Mouse (Mus musculus): ENCODE data around the gene Iqca.

Gene Iqca

GRCm38 (mm10) chr1:90153099-90153744 is at the start of gene Iqca:
Iqca (minus strand) TSS chr1:90153401.
- peak; percentile 43 for DNase-seq

DNA sequence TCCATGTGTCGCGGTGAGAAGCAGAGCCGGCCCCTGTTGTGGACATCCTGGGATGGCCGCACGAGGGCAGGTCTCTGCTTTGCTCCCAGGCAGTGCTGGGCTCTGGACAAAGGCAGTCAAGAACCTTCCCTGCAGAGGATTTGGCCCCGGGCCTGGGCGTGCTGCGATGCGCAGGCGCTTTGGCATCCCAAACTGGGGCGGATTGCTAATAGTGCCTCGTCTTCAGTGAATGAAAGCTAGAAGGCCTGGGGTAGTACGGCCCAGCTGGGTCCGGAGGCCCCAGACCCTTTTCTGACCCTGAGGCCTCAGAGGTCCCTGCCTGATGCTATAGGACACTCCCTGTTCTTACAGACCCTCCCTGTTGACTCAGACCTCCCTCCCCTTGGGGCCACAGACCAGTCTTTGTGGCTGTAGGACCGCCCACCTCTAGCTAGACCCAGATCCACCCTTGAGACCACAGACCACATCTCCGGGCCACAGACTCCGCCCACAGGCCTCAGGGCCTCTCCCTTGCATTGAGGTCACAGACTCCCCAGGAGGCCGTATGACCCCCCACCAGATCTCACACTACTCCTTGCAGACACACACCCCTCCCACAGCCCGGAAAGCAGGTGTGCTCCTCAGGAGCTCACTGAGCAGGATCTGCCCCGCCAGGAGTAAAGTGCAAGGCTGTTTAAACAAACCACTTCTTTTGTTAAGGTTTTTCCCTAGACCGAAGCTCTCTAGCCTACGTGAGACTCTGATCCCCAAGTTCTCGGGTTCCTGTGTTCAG is 49.2 kb upstream of the Iqca start:
- no peak for DNase-seq

DNA sequence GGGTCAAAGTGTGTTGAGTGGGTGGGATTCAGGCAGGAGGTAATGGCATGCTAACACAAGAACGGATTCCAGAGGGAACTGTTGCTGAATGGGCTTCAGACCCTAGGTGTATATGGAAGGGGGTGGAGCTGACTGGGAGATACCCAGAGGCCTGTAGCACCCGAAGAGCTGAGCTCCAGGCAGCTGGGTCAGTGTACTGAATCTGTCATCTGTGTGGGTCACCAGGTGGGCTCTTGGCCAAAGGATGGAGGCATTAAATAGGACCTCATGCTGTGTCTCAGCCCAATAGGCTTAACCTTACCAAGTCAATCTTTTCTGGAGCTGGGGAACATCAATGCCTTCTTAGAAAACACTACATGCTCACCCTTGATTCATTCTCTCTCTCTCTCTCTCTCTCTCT is 48.5 kb upstream of the Iqca start:
- DNase-seq, result no peak

- DNase-seq, result no peak
These were observed 48.0 kb upstream of the Iqca start for GRCm38 (mm10) chr1:90201246-90201645.

DNA sequence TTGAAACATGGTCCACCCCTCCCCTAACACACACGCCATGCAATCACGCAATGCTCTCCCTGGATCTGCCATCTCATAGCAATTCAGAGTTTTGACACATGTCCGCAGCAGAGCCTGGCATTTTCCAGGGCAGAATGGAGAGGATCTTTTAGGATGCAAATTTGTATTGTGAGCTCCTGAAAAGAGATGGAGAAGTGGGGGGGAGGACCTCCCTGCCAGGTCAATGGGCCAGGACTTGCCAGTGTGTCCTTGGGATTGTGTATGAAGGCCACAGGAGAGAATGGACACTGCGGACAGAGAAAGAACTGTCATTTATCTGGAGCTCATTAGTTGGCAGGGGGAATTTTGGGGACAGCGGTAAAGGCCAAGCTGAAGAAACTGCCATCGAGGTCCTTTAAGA is 35.8 kb upstream of the Iqca start:
- no peak for DNase-seq

GRCm38 (mm10) chr1:90186874-90187273 is 33.7 kb upstream of the Iqca start:
- no peak for DNase-seq

DNA sequence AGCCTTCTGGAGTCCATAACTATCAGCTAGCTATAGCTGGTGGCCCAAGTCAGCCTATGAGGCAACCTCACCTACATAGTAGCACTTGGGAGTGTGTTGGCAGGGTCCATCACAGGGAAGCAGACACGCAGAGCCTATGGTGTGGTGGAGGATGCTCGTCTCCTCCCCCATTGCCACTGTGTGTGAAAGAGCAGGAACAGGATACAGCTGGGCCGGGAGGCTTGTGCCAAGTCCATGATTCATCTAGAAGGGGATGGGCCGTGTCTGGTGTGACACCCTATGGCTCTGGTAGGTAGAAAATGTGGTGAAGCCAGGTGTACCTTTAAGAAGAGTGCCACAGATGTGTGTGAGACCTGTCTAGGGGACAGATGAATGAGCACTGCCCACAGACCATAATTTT is 33.0 kb upstream of the Iqca start:
- no peak for DNase-seq

GRCm38 (mm10) chr1:90183602-90184001 is 30.4 kb upstream of the Iqca start:
- no peak for DNase-seq

DNA sequence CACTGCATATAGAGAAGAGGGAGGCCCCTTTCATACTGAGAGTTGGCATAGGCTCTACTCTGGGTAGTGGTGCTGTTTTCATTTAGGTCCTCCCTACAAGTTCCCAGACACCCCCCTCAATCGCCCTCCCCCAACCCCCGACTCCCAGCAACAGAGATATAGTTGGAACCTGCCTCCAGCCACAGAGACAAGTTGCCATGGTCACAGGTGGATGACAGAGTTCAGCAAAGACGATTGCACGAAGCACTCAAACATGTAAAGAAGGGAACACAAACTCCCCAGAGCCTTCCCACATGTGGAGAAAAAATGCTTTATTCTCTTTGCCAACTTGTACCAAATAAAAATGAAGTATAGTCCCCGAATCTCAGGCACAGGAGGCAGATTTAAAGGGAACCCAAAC is 29.3 kb upstream of the Iqca start:
- DNase-seq, result no peak

DNA sequence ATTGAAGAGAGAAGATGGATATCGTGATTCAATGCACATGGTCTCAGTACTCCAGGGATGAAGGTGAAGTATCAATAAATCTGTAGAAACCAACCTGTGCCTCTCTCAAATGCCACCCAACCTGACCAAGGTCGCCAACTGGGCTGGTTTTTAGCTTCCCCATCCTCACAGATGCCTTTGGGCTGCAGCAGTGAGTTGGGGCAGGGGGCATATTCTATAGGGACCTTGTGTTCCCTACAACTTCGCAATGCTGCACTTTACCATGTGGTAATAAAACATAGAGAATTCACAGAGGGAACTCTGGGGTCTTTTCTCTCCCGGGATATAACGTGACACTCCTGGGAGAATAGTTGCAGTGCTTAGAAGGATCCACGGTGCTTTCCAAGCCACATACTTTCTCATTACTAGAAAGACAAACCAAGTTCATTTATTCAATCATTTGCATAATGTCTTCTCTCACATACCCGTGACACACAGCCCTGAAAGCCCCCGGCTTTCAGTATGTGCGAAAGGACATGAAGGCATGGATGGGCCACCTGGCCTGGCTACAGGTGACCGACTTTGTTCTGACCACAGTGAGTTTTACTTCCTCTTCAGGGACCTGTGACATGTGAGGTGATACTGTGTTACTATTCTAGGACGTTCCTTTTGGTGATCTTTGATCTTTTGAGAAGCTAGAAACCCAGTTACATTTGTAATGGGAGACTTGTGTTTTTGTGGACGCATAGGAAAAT is 27.9 kb upstream of the Iqca start:
- DNase-seq, result no peak

- DNase-seq, result no peak
These were observed 27.3 kb upstream of the Iqca start for GRCm38 (mm10) chr1:90180479-90180878.

DNA sequence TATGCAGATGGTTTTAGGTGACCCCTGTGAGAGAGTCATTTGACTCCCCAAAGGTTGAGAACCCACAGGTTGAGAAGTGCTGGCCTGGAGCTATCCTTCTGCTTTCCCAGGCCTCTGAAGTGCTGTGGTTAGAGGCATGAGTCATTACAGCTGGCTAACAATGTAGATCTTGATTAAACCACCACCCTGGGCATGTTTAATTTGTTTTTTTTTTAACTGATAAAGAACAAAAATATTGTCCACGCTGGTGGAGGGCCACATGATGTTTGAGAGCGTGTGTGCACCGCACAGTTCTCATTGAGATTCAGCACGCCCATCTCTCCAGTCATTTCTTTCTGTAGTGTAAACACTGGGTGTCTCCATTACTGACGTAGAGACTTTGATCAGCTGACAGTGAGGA is 24.8 kb upstream of the Iqca start:
- DNase-seq, result no peak

GRCm38 (mm10) chr1:90177565-90177964 is 24.4 kb upstream of the Iqca start:
- DNase-seq, result no peak

DNA sequence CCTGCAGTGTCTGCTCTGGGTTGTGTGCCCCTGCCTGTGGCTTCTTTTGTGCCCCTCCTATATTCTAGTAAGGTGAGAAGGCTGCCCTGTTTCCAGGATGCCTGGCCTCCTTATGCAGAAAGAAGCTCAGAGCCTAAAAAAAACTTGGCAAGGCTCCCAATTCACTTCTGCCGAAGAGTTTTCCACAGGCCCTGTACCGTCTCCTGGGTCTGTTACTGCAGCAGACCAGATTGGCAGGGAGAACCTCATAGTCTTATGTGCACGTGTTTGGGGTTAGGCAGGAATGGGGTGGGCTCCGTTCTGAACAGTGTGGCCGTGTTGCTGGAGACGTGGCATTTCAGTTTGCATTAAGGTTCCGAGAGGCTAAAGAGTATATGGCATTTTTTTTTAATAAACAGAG is 23.0 kb upstream of the Iqca start:
- DNase-seq, result no peak

DNA sequence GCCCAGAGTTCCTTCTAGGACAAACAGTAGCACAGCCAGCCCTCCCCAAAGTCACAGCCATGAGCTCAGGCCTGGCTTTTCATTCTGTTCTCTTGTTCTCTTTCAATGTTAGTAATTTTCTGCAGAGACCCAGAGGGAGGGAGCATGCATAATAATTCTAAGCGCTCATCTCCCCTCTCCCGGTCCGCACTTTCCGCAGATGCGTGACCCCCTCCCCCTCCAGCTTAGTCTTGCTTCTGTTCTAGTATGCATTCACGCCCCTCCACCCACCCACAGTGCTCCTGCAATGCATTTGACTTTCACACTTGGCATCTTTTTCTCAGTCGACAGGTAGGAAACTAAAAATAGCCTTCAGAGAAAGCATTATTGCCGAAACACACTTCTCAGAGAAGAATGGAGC is 21.1 kb upstream of the Iqca start:
- DNase-seq, result no peak

GRCm38 (mm10) chr1:90164319-90164718 is 11.1 kb upstream of the Iqca start:
- DNase-seq, result no peak

DNA sequence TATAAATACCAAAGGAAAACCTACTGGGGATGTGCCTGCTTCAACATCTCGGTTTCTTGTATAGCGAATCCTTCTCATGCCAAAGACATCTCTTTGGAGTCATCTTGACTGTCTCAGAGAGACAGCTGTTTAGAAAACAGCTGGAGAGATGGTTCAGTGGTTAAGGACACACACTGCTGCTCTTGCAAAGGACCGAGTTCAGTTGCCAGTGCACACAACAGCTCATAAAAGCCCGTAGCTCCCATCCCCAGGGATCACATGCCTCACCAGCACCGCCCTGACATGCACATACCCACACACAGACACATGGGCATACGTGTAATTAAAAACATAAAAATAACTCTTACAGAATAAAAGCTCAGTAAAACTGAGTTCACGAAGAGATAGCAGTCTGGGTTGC is 10.0 kb upstream of the Iqca start:
- no peak for DNase-seq

- no peak for DNase-seq
These were observed 9.2 kb upstream of the Iqca start for GRCm38 (mm10) chr1:90162379-90162857.

- DNase-seq, result no peak
These were observed 8.4 kb upstream of the Iqca start for GRCm38 (mm10) chr1:90161623-90162022.

DNA sequence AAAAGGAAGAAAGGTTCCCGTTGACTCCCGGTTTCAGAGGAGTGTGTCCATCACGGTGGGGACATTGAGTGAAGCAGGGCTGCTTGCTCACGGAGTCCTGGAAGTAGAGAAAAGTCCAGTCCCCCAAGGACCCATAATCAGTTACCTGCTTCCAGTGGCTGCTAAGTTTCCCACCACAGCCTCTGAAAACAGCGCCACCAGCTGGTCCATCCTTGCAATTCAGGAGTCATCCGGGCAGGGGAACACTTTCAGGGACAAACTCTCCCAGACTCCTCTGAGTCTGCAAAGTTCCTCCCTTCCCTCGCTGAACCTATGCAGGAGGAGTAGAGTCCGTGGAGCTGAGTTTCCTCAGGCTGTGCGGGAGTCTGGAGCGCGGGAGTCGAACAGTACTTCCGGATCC is 6.7 kb upstream of the Iqca start:
- DNase-seq, result no peak

DNA sequence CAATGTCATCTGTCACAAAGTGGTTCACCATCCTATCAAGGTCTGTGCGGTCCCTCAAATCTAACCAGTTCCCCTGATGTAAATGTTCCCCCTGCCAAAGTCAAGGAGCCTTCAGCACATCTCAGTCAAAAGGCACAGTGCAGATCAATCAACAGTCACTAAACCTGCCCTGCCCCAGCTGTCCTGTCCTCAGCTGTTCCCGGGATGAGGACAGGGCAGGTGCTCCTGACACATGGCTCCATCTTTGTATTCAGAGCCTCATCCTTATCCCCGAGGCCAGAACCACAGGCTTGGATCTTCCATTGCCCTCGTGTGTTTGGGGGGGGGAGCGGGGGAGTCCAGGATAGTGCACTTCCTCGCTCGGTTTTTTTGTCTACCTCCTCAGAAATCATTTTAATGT is 3.4 kb upstream of the Iqca start:
- DNase-seq, result no peak

DNA sequence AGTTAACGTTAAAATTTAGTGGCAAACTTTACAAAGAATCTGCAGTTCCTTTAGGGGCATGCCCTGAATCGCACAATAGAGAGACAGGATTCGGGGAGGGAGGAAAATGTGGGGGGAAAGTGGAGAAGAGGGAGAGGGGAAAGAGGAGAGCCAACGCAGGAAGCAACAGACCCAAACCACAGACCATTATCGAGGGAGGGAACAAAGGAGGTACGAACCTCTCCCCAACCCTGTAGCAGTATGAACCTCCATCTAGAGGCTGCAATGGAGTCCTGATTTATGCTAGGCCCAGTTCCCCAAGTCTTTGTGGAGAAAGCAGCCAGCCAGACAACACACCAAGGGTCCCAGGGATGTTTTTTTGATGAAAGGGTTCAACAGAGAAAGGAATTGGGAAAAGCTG is 586 bp upstream of the Iqca start:
- DNase-seq, result no peak

DNA sequence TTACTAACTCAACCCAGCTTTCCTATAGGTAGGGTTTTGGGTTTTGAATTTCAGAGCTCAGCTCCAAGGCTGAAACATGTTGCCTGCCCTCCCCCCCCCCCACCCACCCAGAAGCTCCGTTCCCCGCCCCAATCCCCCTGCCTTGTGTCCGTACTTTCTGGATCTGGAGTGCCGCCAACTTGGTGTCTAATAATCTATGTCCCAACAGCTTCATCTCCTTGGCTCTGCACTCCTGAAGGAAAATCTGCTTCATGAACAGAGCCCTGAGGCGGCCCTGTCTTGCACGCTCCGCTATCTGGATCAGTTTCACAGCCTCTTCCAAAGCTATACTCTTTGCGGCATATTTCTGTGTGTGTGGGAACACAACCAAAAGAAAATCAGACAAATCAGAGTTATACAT is 13.5 kb downstream of the Iqca start:
- no peak for DNase-seq

- no peak for DNase-seq
These were observed 20.8 kb downstream of the Iqca start for GRCm38 (mm10) chr1:90132402-90132801.
